Mouse (Mus musculus) cerebellum, adult 8-10 months (tissue): ENCODE measurements at regions not wholly inside any gene's neighbourhood (a gene's known extent, or its start where the extent isn't known, plus 50 kb on each side); places are given as distances from the start of the nearest gene placed in this dataset.
"Not testable (repeated sequence)": the region's sequence is repeated elsewhere in the genome, so short reads cannot be mapped to it uniquely, and the experiment has no call there.

ENCODE experiments used
- DNase-seq: peaks from one replicate; pipeline ENCODE4 v3.0.0; 2022

- DNase-seq, result no peak
Observed at GRCm38 (mm10) chr1:185851262-185851893, 265.7 kb downstream of the Lyplal1 start.

GRCm38 (mm10) chr1:185861692-185862091 lies 255.4 kb downstream of the Lyplal1 start:
- no peak for DNase-seq

- DNase-seq, result no peak
Observed at GRCm38 (mm10) chr1:185865945-185866344, 251.2 kb downstream of the Lyplal1 start.

- DNase-seq, result no peak
Observed at GRCm38 (mm10) chr1:185866612-185867011, 250.5 kb downstream of the Lyplal1 start.

- DNase-seq, result no peak
Observed at GRCm38 (mm10) chr1:185867018-185867417, 250.1 kb downstream of the Lyplal1 start.

- DNase-seq, result peak; percentile 1
Observed at GRCm38 (mm10) chr1:185868721-185869120, 248.4 kb downstream of the Lyplal1 start.

GRCm38 (mm10) chr1:185887031-185887430 lies 230.1 kb downstream of the Lyplal1 start:
- no peak for DNase-seq

- DNase-seq, result no peak
Observed at GRCm38 (mm10) chr1:185891814-185892213, 225.3 kb downstream of the Lyplal1 start.

GRCm38 (mm10) chr1:185893421-185893820 lies 223.7 kb downstream of the Lyplal1 start:
- DNase-seq, result no peak

- DNase-seq, result no peak
Observed at GRCm38 (mm10) chr1:185898475-185898874, 218.6 kb downstream of the Lyplal1 start.

- no peak for DNase-seq
Observed at GRCm38 (mm10) chr1:185900316-185900715, 216.8 kb downstream of the Lyplal1 start.

GRCm38 (mm10) chr1:185902395-185902794 lies 214.7 kb downstream of the Lyplal1 start:
- no peak for DNase-seq

- no peak for DNase-seq
Observed at GRCm38 (mm10) chr1:185905666-185906065, 211.4 kb downstream of the Lyplal1 start.

- DNase-seq, result no peak
Observed at GRCm38 (mm10) chr1:185915579-185915978, 201.5 kb downstream of the Lyplal1 start.

- no peak for DNase-seq
Observed at GRCm38 (mm10) chr1:185918663-185919062, 198.4 kb downstream of the Lyplal1 start.

- no peak for DNase-seq
Observed at GRCm38 (mm10) chr1:185923723-185924122, 193.4 kb downstream of the Lyplal1 start.

GRCm38 (mm10) chr1:185929000-185929399 lies 188.1 kb downstream of the Lyplal1 start:
- DNase-seq, result no peak

- no peak for DNase-seq
Observed at GRCm38 (mm10) chr1:185929761-185930160, 187.3 kb downstream of the Lyplal1 start.

- DNase-seq, result no peak
Observed at GRCm38 (mm10) chr1:185933623-185934022, 183.5 kb downstream of the Lyplal1 start.

GRCm38 (mm10) chr1:185937026-185937425 lies 180.1 kb downstream of the Lyplal1 start:
- no peak for DNase-seq

GRCm38 (mm10) chr1:185939914-185940313 lies 177.2 kb downstream of the Lyplal1 start:
- DNase-seq, result no peak

- no peak for DNase-seq
Observed at GRCm38 (mm10) chr1:185940511-185940910, 176.6 kb downstream of the Lyplal1 start.

GRCm38 (mm10) chr1:185951163-185951562 lies 165.9 kb downstream of the Lyplal1 start:
- no peak for DNase-seq

- DNase-seq, result not testable (repeated sequence)
Observed at GRCm38 (mm10) chr1:185955821-185956220, 161.3 kb downstream of the Lyplal1 start.

GRCm38 (mm10) chr1:185957557-185957956 lies 159.6 kb downstream of the Lyplal1 start:
- no peak for DNase-seq
